In the genomic region with DNA sequence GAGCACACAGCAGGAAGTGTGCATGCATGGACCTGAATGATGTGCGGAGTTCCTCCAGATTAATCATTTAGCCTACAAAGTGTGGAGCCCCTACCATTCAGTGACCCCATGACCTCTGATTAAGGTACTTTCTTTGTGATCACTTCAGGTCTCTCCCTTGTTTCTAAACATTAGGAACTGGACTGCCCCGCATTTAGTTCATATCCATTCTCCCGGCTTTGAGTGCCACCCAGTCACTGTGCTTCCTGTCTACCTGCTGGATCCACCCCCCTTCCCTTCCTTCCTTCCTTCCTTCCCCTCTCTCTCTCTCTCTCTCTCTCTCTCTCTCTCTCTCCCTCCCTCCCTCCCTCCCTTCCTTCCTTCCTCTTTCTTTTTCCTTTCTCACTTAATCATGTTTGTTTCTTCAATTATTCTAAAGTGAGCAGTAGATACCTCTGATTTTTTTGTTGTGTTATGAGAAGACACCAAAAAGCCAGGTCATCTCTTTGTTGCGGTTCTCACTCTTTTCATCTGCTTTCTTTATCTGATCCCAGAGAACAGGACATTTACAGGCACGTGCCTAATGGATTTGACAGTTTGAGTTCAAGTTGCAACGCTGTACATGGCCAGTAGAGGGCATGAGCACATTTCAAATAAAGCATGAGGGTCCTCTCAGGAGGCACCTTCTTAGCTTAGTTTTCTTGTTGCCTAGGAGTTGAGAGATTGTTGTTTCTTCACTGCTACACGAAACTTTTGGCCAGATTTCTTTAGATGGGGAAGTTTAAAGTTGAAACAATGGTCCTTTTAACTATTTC, we compare ENCODE assay signal across 1 mouse cellular context.
A peak's percentile ranks its signal among the peaks of the same experiment; 100 is the strongest.
TF ChIP-seq lines count a peak whose summit lies in the region.

No protein-coding gene starts in this region.

TF ChIP-seq in MEL, 35 proteins besides CTCF, POLR2A, EP300 and RAD21 (continued from another document):
- TF ChIP-seq NRF1 (IDR thresholded peaks at IDR 0.05; ENCODE audit: insufficient read depth, low read depth, low read length, poor library complexity, severe bottlenecking) (no peak), SMC3 (IDR thresholded peaks at IDR 0.05; ENCODE audit: low read depth, low read length) (peak; percentile 76), E2F4 (IDR thresholded peaks at IDR 0.05; ENCODE audit: borderline replicate concordance, low read depth, low read length) (no peak), CHD1 (IDR thresholded peaks at IDR 0.05; ENCODE audit: low read depth, low read length) (no peak), KAT2A (conservative IDR thresholded peaks at IDR 0.05; ENCODE audit: low read depth, low read length) (no peak), GABPA (IDR thresholded peaks at IDR 0.05; ENCODE audit: low read depth, low read length) (no peak), MYB (IDR thresholded peaks at IDR 0.05; ENCODE audit: low read depth, low read length) (no peak), MXI1 (IDR thresholded peaks at IDR 0.05; ENCODE audit: low read depth, low read length) (peak; percentile 47; the same call in 1 of the 2 replicates), POLR2AphosphoS5 (IDR thresholded peaks at IDR 0.05; ENCODE audit: borderline replicate concordance, low read depth, low read length) (no peak), MYC (IDR thresholded peaks at IDR 0.05; ENCODE audit: low read depth, low read length) (no peak), RCOR1 (IDR thresholded peaks at IDR 0.05; ENCODE audit: low read depth, low read length) (no peak), CHD2 (IDR thresholded peaks at IDR 0.05; ENCODE audit: low read length) (no peak), POLR2AphosphoS2 (IDR thresholded peaks at IDR 0.05; ENCODE audit: low read length) (no peak)
TF ChIP-seq in MEL: peak in this region for 7.
